Mouse (Mus musculus) c-Kit-positive CD71-positive TER-119-negative erythroid progenitor cells, embryonic 14.5 days (primary cell): ENCODE data around the gene Sept5.

Experiments
- DNase-seq: peaks from one replicate; pipeline ENCODE4 v3.0.0-alpha.2; 2013; ENCODE audit warnings: low read depth

Gene Sept5

GRCm38 (mm10) chr16:18613301-18613700 lies 16.5 kb downstream of the Sept5 start:
- no peak for DNase-seq

DNA sequence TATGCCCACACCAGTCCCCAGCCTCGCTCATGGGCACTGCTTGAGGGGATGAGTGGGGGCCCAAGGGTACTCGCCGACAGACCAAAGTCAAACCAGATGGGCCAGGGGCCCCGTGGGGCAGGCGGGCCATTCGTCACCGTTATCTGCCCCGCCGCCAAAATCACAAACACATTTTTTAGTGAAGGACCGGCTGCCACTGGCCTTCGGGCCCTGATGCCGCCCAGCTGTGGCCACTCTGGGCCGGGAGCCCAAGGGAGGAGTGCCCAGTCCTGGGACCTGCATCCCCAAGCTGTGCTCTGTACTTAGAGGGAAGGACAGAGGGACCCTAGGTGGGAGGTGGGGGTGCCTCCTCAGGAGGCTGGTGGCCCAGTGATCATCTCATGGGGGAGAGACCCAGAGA lies 18.0 kb downstream of the Sept5 start:
- DNase-seq, result no peak

GRCm38 (mm10) chr16:18609099-18609498 lies 20.7 kb downstream of the Sept5 start:
- no peak for DNase-seq

GRCm38 (mm10) chr16:18608226-18608625 lies 21.5 kb downstream of the Sept5 start:
- DNase-seq, result no peak

- DNase-seq, result no peak
These were observed 24.0 kb downstream of the Sept5 start for GRCm38 (mm10) chr16:18605705-18606104.

DNA sequence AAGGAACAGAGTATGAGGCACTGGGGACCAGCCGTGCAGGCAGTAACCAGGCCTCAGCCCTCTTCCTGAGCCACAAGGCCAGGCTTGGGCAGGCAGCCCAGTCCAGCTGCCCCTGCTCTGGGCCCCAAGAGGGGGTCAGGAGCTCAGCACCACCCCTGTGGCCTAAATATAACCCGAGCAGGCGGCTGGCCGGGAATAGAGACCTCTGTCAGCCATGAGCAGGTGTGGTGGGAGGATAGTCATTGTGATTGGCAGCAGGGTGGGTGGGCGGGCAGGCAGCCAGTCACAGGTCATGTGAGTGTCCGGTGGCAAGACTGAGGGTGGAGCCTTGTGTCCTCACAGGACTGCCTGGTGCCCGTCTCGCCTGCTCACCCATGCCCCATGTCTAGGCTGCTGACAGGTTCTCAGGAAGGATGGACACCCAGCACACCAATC lies 25.5 kb downstream of the Sept5 start:
- DNase-seq, result no peak

GRCm38 (mm10) chr16:18601447-18601846 lies 28.3 kb downstream of the Sept5 start:
- DNase-seq, result no peak

- no peak for DNase-seq
These were observed 31.7 kb downstream of the Sept5 start for GRCm38 (mm10) chr16:18598006-18598405.

- DNase-seq, result no peak
These were observed 33.5 kb downstream of the Sept5 start for GRCm38 (mm10) chr16:18596255-18596654.

- no peak for DNase-seq
These were observed 35.8 kb downstream of the Sept5 start for GRCm38 (mm10) chr16:18593930-18594329.

GRCm38 (mm10) chr16:18591047-18592018 lies 38.4 kb downstream of the Sept5 start:
- DNase-seq, result no peak

DNA sequence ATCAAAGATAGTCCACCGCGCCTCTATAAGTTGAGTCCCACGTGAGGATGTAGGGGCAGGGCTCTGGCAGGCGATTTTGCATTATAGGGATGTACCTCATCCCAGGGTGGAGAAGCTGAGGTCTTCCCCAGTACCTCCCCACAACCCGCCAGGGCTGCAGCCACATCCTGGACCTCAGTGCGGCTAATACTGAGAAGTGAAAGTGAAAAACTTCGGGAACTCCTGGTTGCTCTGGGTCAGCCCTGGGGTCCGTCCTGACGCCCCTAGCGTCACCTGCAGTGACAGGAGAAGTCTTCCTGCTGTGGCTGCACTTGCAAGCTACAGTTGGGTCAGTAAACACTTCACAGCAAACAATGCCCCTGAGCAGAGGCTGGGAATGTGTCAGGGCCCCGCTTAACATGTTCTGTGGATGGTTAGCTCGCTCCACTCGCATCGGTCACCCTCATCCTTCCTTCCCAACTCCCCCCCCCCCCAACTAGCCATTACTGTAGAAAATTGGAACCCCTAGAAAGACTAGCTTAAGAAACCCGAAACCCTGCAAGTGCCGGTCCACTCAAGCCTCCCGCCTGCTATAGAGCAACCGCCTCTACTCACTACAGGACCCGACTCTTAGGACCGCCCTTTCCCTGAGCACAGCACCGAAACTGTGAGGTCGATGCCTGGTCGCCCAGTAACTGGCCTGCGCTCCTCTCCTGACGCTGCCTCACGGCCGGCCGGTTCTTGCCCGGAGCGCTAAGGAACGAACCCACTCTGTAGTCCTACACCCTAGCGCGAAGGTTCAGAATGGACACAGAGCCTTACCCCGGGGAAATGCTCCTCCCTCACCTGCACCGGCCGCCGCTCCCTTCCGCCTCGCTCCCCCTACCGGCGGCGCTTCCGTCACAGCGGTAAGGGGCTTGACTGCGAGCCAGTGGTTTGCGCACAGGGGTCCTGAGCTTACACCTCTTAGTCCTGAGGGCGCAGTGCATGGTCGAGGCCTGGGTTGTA lies 39.7 kb downstream of the Sept5 start, which contains the start of gene Tbx1:
Gene Tbx1 (minus strand): TSS at position 868 of the 987 bp plus-strand sequence.
- no peak for DNase-seq

DNA sequence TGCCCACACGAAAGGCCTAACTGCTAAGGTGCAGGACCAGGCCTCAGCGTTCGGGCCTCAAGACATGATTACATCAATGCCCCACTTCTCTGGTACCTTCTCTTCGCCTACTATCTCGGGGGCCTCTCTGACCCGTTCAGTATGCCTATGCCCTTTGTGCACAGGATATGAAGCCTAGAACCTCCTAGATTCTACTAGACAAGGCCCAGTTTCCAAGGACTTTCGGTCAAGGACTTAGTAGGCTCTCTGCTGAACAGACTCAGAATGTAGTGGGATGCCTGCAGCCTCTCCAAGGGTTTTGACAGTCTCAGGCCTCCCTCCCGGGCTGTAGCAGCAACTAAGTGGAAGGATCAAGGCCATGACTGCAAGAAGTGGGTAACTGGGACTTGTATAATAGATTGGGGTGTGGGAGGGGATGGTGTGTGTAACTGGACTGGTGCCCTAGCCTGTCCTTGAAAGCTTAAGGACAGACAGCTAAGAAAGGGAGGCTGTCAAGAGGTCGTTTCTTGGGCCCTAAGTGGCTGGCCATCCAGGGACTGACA lies 40.6 kb downstream of the Sept5 start:
- no peak for DNase-seq

DNA sequence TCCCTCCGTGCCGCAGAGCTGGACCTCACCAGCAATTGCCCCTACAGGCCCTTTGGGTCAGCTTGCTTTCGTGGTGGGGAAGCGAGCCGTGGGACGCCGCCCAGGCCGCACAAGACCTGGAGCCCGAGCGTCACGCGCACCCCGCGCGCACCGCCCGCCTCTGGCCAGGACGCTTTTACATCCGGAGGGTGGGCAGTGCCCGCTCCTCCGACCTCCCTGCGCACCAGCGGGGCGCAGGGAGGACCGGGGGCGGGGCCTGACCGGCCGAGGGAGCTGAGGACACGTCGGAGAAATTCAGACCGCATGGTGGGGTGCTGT lies 41.1 kb downstream of the Sept5 start:
- no peak for DNase-seq

DNA sequence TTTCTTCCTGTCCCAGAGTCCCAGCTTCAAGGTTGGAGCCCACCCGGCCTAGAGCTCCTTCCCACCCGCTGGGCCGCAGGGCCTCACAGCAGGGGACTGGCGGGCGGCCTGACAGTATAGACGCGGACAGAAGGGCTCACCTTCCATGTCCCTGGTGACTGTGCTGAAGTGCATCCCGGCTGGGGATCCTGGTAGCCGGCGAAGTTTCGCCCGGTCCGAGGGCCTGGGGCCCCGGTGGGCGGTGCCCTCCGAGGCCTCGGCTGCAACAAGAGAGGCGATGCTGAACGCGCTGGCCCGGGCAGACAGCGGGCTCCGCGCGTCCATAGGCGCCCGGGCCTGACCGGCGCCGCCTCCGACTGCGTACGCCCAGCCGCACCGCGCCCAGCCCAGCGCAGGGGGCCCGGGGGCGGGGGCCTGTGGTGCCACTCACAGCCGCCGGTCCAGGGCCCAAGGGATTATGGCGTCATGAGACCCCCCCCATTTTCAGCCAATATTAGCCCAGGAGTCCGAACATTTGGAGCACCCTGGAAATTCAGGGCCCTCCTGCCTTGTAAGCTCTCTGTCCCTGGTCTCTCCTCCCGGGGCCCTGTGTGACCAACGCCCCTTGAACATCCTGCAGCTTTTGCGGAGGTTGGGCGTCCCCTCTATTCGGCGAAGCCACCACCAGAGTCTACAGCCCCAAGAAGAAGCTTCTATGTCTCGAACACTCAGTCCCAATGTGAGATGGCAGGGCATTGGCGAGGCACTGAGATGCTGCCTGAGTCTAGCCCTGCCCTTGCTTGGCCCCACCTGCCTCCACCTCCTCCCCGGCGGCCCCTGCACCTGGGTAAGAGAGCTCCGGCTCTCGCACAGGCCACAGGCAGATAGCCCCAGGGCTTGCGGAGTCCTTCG lies 41.7 kb downstream of the Sept5 start:
- no peak for DNase-seq

GRCm38 (mm10) chr16:18586906-18587546 lies 42.7 kb downstream of the Sept5 start:
- no peak for DNase-seq

DNA sequence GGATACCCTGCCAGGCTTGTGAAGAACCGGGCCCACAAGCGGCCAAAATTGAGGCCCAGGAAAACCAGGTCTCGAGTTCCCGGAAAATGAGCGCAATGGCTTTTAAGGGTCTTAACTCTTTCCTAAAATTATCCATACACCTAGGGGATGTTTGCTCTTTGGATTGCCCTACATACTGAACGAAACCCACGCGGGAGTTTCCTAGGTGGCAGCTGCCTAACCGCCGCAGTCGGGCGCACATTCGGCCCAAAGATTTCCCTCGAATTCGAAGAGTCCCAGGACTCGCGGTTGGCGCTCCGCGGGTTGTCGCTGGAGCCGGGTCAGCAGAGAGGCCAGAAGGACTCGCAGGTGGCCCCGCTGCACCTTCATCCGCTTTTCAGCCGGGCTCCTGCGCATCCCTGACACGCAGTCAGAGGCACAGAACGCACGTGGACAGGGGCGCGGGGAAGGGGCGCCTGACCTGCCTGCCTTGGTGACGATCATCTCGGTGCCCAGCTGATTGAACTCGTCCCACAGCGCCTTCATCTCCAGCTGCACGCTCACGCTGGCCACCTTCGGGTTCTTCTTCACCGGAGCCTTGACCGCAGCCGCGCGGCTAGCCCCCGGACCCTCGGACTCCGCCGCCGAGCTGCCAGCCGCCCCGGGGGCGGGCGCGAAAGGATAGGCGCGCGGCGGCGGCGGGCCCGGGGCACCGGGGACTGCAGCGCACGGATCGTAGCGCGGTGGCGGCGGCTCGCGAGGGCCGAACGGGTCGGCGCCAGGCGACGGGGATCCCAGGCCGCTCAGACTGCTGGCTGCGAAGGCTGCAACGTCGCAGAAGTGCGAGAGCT lies 43.5 kb downstream of the Sept5 start:
- DNase-seq, result no peak

DNA sequence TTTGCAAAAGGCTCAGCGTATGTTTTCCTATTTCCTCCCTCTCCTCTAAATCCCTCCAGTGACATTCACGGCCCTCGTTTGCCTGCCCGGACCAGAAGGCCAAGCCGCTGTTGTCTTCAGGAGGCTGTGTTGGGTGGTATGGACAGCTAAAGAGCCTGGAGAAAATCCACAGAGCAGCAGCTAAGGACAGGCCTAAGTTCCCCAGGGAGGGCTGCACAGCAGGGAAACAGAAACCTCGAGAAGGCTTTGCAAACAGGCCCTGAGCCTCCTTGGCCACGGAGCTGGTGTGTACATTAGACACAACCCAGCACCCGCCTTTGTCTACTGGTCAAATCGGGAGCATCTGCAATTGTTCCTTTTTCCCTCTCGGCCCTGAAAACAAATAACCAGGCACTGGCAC lies 44.1 kb downstream of the Sept5 start:
- DNase-seq, result no peak

GRCm38 (mm10) chr16:18584901-18585510 lies 44.7 kb downstream of the Sept5 start:
- no peak for DNase-seq
